Mouse (Mus musculus) thymus, adult 2 months (tissue): Measurements from ENCODE around the gene Lyrm2.

ENCODE experiments used
- CTCF ChIP-seq: fragments of 200-500 bp; IDR thresholded peaks from 2 replicates; pipeline ENCODE4 v1.5.1; 2012; ENCODE audit warnings: mild to moderate bottlenecking, control low read depth, low read length, moderate library complexity, borderline replicate concordance; ENCODE audit not compliant: control insufficient read depth, poor library complexity, insufficient read depth; ENCODE audit errors: extremely low read depth
- POLR2A ChIP-seq: fragments of 200-500 bp; IDR thresholded peaks from 2 replicates; pipeline ENCODE4 v1.6.1; 2012; ENCODE audit warnings: mild to moderate bottlenecking, low read length, control low read depth, moderate library complexity; ENCODE audit not compliant: control insufficient read depth, poor library complexity, insufficient read depth; ENCODE audit errors: extremely low read depth

GRCm38 (mm10) chr4:32750711-32751110, 49.3 kb upstream of the Lyrm2 start:
- TF ChIP-seq CTCF (no peak), POLR2A (no peak)
